Mouse (Mus musculus) layer of hippocampus, adult 11-12 months (tissue): Measurements from ENCODE around the gene 2310011J03Rik.
"Not testable (repeated sequence)": the region's sequence is repeated elsewhere in the genome, so short reads cannot be mapped to it uniquely, and the experiment has no call there.

Experiments
- DNase-seq: peaks from one replicate; pipeline ENCODE4 v3.0.0; 2022; ENCODE audit warnings: low spot score

2310011J03Rik gene

GRCm38 (mm10) chr10:80320340-80320760 lies at the start of gene 2310011J03Rik:
2310011J03Rik (minus strand) TSS chr10:80320537.
- peak; percentile 91 for DNase-seq

DNA sequence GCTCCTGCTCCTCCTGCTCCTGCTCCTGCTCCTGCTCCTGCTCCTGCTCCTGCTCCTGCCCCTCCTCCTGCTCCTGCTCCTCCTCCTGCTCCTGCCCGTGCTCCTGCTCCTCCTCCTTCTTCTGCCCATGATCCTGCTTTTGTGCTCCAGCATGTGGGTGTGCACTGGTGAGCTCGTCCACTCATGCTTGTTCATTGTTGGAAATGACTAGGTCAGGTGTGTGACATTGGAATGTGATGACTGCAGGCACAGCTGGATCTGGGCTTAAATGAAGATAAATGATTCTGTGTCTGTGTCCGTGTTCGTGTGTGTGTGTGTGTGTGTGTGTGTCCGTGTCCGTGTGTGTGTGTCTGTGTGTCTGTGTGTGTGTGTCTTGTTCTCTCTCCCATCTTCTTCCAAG lies 48.1 kb upstream of the 2310011J03Rik start:
- DNase-seq: no peak

- no peak for DNase-seq
Measured at GRCm38 (mm10) chr10:80367954-80368353, 47.6 kb upstream of the 2310011J03Rik start.

DNA sequence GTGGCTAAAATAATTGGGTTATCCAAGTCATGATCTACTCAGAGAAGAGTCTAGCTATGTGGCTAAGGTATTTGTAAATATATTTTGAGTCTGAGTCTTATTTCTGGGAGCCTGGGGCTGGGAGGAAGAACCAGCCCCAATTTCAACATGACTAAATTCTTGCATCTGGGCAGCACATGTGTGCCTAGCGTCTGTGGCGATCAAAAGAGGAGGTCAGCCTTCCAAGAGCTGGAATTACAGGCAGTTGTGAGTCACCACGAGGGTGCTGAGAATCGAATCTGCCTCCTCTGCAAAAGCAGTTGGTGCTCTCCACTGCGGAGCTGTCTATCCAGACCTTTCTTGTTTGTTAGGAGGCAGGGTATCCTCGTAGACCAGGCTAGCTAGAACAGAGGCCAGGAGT lies 45.4 kb upstream of the 2310011J03Rik start:
- DNase-seq: no peak

- no peak for DNase-seq
Measured at GRCm38 (mm10) chr10:80363734-80364133, 43.4 kb upstream of the 2310011J03Rik start.

GRCm38 (mm10) chr10:80357994-80358639 lies 37.8 kb upstream of the 2310011J03Rik start:
- DNase-seq: no peak

DNA sequence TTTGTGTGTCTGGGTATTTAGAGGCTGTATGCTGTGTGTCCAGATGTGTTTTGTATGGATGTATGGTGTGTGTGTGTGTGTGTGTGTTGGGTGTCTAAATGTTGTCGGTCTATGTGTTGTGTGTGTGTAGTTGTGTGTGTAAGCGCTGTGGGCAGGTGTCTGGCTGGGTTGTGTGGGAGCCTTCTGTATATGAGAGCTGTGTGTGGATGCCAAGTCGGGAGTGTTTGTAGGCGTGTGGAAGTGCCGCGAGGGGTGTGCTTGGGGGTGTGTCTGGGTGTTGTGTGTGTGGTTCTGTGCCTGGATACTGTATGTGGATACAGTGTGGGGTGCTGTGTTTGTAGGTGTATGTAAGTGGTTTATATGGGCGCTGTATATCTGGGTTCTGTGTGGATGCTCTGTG lies 37.0 kb upstream of the 2310011J03Rik start:
- DNase-seq: no peak

GRCm38 (mm10) chr10:80356737-80357136 lies 36.4 kb upstream of the 2310011J03Rik start:
- DNase-seq: no peak

DNA sequence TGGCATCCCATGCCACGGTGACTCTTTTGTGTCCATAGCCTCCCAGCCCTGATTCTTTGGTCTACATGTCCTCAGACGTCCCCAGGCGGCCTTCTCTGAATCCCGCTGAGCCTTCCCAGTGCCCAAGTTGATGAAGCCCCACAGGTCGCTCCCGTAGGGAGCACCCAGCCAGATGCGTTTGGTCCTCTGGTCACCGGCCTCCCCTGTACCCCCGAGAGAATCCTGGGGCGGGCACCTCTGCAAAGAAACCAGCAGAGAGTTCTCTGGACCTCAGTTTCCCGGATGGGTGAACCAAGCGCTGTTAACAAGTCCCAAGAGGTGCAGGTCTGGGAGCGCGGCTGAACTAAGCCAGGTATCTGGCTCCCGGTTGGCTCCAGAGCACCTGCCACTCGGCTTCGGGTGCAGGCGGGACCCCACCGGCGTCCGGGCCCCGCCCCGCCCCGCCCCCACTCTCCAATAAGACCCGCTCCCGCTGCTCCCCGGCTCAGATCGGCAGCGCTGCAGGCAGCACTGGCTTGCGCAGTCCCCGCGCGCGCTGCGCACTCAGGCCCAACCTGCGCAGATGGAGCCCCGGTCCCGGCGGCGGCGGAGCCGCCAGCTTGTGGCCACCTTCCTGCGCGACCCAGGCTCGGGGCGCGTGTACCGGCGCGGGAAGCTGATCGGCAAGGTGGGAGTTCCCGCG lies 35.8 kb upstream of the 2310011J03Rik start, which contains the start of gene Plk5:
TSS of gene Plk5 (plus strand) at position 459 of the 682 bp plus-strand sequence.
- no peak for DNase-seq

DNA sequence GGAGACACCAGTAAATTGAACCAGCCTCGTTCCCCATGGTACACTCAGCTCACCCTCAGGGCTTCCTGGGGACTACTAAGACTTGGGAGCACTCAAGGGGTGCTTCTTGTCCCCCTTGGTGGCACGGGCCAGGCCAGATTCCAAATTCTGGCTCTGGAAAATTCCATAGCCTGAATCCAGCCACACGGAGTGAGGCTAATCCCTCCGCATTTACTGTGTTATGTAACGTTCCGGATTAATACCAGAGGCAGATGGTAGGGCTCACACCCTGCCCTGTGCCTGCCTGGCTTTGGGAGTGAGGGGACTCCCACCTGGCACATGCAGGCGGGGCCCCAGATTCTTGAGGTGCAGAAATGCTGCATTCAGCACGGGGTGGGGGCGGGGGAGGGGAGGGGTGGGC lies 35.1 kb upstream of the 2310011J03Rik start:
- DNase-seq: no peak

- no peak for DNase-seq
Measured at GRCm38 (mm10) chr10:80352727-80353126, 32.4 kb upstream of the 2310011J03Rik start.

GRCm38 (mm10) chr10:80351896-80352295 lies 31.6 kb upstream of the 2310011J03Rik start:
- DNase-seq: no peak

DNA sequence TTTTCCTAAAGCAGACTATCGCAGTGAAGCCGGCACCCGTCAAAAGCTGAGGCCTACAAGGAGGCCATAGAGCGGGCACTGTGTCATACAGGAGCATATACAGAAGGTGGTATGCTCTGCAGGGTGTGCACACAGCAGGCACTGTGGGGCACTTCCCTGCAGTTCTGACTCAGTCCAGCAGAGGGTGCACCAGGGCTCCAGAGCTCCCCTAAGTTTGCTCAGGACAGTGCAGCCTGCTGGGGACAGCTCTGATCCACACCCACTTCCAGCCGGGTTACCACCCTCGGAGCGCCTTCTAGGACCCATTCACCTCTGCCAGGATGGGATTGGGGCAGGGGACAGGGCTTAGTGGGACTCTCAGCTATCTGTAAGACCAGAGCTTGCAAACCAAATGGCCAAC lies 30.0 kb upstream of the 2310011J03Rik start:
- peak; percentile 87 for DNase-seq

- no peak for DNase-seq
Measured at GRCm38 (mm10) chr10:80348981-80349380, 28.6 kb upstream of the 2310011J03Rik start.

DNA sequence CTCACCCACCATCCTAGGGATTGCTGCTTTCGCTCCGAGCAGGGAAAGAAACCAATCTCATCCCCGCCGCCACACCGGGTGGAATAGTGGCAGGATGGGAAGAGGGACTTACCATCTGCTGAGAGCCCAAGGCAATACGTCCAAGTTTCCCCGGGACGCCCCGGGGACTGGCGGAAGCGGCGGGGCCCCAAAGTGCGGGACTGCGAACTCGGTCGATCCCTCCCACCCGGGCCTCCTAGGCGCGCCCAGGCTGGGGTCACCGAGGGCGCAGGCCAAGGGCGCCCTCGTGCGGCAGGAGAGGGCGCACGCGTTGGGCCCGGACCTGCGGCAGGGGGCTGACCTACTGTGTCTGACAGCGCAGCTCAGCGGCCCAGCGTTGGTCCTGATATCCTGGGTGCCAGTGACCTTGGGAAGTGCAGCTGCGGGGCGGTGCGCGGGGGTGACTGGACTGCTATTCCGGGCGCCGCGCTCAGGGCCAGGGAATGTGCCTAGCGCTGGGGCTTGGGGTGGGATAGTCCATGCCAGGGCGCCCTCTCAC lies 28.0 kb upstream of the 2310011J03Rik start, which contains the start of gene Adamtsl5:
TSS of gene Adamtsl5 (minus strand) at position 169 of the 538 bp plus-strand sequence.
- DNase-seq: no peak

DNA sequence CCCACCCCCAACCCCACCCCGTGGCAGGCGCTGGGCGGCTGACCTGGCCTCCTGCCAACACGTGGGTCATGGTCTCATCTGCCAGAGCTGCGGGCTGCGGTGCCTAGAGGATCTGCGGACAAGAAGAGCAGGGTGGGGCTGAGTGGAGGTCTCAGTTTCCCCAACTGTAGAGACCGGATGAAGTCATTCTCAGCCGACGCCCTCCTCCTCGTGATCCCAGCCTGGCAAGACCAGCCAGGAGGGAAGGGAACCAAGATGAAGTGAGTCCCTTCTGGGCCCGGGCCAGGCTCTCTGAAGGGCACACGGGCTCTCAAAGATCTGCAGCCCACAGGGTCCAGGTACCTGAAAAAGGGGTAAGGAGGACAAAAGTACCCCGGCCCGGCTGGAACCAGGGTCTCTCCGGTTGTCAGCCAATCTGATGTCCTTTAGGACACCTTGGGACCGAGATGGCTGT lies 27.2 kb upstream of the 2310011J03Rik start:
- DNase-seq: no peak

- not testable (repeated sequence) for DNase-seq
Measured at GRCm38 (mm10) chr10:80345929-80346328, 25.6 kb upstream of the 2310011J03Rik start.

- DNase-seq: no peak
Measured at GRCm38 (mm10) chr10:80345122-80345521, 24.8 kb upstream of the 2310011J03Rik start.

DNA sequence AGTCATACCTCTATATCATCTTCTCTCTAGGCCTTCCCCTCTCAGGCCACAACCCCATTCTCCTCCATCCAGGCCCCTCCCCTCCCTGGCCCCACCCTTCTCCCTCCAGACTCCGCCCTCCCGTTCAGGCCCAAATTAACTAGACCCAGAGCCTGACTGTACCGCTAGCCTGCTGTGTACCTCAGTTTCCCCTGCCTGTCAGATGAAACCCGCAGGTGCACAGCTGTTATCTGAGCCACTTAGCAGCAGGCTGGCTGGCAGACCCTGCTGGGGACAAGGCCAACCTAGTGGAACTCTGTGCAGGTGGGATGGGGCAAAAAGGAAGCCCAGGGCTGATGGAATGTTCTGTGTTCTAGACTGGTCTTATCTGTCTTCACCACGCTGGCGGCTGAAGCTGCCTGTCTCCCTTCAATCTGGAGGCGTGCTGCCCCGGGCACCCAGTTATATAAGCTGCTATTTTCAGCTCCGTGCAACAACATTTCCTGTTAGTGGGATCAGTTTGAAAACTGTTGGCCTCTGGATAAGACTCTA lies 23.9 kb upstream of the 2310011J03Rik start:
- no peak for DNase-seq

- no peak for DNase-seq
Measured at GRCm38 (mm10) chr10:80343425-80343895, 23.1 kb upstream of the 2310011J03Rik start.

GRCm38 (mm10) chr10:80342749-80343424 lies 22.6 kb upstream of the 2310011J03Rik start:
- peak; percentile 32 for DNase-seq

- DNase-seq: no peak
Measured at GRCm38 (mm10) chr10:80342305-80342748, 22.0 kb upstream of the 2310011J03Rik start.
